Mouse (Mus musculus) testis, postnatal 14 days (tissue): ENCODE results near the gene Plekhd1.

Experiments used
- DNase-seq: peaks from one replicate; pipeline ENCODE4 v3.0.0; 2021; ENCODE audit warnings: low spot score

The Plekhd1 gene

GRCm38 (mm10) chr12:80757751-80758558 is 65.6 kb downstream of the Plekhd1 start:
- DNase-seq: peak; percentile 81

- DNase-seq: peak; percentile 45
Observed at GRCm38 (mm10) chr12:80758559-80759386, 66.4 kb downstream of the Plekhd1 start.

- no peak for DNase-seq
Observed at GRCm38 (mm10) chr12:80759387-80759712, 67.0 kb downstream of the Plekhd1 start.

GRCm38 (mm10) chr12:80759713-80760395 is 67.5 kb downstream of the Plekhd1 start:
- no peak for DNase-seq

GRCm38 (mm10) chr12:80760396-80760801 is 68.0 kb downstream of the Plekhd1 start, which contains the start of gene Ccdc177:
Gene Ccdc177 (minus strand): TSS chr12:80760687.
- DNase-seq: peak; percentile 74

GRCm38 (mm10) chr12:80762982-80763381 is 70.6 kb downstream of the Plekhd1 start:
- DNase-seq: no peak

- DNase-seq: no peak
Observed at GRCm38 (mm10) chr12:80764116-80764515, 71.7 kb downstream of the Plekhd1 start.

- peak; percentile 69 for DNase-seq
Observed at GRCm38 (mm10) chr12:80769697-80770096, 77.3 kb downstream of the Plekhd1 start.
